Mouse (Mus musculus) adrenal gland, postnatal 10 days (tissue): ENCODE measurements around the gene Pip4k2a. TPM values are rescaled to one million over a fixed set of nuclear protein-coding genes. Genes with fewer than 3 reads are reported as not detected.

Experiments
- DNase-seq: peaks from one replicate; pipeline ENCODE4 v3.0.0; 2021; ENCODE audit warnings: mixed read lengths
- total RNA-seq, 2 experiments: library from RNA; stranded (reverse); gene quantifications; 2 replicates each; pipeline ENCODE4 v1.2.3; 2021

Pip4k2a gene
- total RNA-seq, 2 experiments from 2014 or later = 17.7 to 22.6 TPM

DNA sequence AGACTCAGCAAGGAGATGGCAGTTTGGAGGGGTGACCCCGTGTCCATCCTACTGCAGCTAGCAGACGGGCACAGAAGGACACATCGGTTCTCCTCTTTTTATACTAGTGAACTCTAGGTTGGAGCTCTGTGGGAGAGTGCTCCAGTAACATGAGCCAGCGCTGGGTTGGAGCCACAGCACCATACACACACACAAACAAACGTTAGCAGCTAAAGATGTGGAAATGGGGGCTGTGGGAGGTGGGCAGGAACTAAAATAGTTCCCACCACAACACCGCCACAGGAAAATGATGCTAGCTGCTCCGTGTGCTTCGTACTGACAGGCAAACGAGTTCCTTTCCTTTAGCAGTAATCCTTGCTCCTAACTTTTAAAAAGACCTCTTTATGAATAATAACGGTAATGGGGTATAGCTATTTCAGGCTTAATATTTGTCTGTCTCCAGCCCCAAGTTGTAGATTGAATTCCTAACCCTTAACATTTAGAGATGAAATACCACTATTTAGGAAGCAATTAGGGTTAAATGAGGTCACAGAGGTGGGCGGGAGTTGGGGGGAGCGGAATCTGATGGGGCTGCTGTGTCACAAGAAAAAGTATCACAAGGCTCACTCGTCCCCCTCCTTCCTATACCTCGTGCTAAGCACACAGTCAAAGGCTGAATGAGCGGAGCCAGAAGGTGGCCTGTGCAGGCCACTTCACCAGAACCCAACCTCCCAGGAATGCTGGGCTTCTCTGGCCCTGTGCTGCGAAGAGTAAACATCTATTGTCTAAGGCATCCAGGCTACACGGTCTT, 73.9 kb downstream of the Pip4k2a start:
- no peak for DNase-seq

DNA sequence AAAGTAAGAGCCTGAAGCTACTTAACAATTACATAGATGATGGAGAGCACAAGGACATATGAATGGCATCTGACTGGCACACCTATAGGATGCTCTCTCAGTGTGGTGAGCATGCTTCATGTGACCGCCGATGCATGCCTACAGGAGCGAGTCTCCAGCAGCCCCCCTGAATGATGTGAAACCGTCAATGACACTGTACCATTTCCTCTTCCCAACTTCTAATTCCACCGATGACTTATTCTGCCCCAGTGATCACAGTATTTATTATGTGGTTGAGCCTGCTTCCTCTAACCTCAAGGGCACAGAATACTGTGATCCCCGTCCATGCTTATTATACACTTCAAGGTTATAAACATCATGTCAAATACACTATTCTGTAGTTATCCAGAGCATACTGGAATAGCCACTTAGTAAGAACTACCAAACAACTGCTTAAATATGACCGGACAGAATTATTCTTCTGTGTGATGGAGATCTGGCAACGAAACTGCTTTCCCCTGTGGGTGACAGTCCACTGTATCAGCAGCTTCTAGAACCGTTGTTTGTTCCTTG, 74.8 kb downstream of the Pip4k2a start:
- DNase-seq = no peak

DNA sequence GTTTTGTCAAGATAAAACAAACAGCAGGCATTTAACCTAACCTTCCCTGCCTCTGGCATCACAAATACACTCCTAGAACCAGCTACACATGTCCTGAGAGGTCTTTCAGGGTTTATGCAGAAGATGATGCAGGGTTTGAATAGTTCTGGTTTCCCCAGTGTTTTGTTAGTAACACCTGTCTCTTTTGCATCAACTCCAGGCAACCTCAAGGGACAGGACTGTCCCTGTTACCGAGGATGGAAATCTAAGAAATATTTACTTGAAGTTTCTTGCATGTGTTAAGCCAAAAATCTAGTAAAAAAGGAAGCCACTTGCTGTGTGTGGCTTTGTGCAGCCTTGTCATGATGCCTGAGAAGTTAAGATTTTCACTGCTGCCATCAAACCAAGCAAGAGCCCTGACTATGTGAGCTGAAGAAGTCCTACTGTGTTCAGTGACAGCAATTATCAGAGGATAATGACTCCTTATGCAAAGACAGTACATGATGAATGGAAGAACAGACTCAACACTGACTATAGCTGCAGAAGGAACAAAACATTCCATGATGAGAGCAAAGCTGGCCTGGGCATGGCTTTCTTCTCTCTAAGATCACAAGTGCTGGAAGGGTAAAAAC, 76.3 kb downstream of the Pip4k2a start:
- no peak for DNase-seq

DNA sequence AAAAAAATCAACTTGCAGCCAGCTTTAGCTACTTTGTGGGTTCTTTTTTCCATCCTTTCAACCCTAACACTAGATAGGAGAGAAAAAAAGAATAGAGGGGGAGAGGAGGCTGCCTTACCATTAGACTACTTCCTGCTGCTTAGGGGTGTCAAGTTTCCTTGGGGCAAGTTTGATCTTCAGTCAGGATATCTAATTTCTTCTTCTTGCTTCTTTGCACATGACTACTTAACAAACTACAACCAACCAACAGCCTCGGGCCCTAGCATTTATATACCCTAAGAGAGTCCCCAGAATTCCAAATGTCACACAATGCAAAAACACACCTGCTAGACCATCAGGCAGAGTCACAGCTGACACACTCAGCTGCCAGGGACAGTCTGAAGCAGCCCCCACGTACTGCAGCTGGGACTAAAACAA, 77.5 kb downstream of the Pip4k2a start:
- DNase-seq = no peak

DNA sequence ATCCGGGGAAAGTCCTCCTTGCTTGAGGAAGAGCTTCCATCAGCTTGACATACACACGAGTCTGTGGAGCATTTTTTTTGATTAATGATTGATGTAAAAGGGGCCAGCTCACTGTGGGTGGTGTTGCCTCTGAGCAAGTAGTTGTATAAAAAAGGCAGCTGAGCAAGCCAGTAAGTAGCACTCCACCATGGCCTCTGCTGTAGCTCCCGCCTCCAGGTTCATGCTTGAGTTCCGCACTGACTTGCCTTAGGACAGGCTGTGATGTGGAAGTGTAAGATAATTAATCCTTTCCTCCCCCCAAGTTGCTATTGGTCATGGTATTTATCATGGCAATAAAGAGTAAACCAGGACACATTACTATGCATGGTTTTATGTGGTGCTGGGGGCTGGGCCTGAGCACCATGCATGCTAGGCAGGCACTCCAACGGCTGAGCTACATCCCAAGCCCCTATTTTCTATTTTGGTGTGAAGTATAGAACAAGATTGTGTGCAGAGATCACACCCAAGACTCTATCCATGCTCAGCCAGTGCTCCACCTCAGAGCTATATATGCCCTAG, 78.0 kb downstream of the Pip4k2a start:
- DNase-seq = no peak

DNA sequence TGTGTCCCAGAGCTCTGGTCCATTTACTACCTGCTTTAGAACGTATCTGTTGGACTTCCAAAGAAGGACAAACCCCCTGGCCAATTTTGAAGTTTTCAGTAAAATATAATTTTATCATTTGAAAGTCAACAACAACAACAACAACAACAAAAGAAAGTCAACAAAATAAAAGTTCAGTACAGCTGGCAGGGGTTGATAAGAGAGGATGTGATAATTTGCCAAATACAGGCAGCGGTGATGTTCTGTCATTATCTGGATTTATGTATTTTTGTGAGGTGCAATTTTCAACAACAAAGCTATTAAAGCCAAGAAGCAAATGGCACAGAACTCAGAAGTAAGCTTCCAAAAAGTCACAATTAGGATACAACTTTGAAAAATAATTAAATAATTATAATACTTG, 80.1 kb downstream of the Pip4k2a start:
- no peak for DNase-seq

DNA sequence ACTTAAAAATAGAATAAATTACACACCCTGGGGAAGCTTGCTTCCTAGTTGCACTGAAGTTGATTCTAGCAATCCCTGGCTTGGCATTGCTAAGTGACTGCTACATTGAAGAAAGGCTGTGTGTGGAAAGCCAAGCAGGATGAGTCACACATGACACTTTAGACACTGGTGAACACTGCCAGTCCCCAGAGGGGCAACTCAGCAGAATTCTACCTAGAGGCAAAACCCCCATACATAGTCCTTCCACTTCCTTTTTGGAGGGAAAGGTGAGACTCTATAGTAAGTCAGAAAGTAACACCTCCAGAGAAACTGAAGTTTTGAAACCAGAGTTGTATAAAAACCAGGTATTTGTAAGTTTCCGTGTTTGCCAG, 80.6 kb downstream of the Pip4k2a start:
- DNase-seq = no peak

DNA sequence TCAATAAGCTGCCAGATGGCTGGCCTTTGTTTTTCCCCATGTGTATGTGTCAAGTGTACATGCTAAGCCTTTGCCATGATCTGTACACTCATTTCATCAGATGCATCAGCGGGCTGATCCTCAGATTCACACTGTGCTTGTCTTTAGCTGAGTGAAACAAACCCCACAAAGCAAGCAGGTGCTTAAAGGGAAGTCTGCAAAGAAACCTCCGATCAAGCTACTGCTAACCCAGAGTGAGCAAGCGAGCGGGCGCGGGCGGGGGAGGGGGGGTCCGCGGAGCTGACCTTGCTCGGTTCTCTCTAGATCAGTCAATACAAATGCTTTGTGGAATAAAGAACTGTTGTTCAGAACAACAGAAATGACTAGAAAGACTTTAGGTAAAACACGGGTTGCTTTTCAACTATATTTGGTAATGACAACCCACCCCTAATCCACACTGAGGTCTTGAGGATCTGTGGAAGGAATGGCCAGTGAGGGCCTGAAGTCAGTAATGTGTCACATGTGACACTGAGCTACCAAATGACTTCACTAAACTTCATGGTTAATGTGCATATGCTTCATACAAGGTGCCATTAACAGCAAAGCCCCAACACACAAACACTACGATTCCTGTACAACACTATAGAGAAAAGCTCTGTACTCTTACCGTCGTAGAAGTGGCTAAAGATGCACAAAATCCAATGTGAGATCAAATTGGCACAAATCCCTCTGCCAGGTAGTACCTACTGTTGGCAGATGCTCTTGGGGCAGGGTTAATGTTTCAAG, 81.1 kb downstream of the Pip4k2a start:
- DNase-seq = peak; percentile 29

DNA sequence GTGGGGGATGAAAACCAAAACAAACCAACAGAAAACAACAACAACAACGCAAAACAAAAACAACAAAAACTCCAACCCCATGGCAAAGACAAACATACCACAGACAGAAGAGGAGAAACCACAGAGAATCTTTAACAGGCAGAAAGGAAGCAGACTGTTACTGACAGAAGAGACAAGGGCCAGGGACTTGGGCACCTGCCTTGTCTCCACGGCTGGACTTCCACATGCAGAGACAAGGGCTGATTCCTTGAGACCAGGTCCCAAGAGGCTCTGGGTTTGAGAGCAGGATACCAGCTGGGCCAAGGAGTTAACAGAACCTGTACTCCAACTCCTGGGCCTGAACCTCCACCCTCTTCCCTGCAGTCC, 81.9 kb downstream of the Pip4k2a start:
- no peak for DNase-seq

DNA sequence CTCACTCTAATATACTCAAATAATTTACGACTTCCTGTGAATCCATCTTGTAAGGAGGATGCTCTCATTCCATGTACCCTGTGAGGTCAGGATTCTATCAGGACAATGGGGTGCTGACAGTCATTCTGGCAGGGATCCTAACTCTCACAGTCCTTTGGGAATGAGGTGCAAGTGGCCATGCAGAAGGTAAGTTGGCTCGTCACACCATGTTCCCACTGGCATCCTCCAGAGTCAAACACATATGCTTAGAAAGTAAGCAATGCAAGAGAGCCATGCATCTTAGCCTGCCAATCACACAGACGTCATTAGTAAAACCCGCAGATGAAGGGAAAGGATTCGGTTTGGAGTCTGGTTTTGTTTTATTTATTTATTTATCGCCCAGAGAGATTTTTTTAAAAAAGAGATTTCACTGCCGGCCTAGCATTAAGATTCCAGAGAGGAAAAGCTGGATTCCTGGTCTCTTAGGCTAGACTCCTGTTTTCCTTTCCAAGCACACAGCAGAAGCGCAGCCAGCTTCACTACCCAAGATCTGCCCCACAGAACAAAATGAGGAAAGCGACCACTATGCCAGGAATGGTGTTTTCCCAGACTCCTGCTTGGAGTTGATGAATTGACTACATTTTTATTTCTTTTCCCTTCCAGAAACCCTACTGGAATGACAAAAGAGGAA, 82.4 kb downstream of the Pip4k2a start:
- no peak for DNase-seq

DNA sequence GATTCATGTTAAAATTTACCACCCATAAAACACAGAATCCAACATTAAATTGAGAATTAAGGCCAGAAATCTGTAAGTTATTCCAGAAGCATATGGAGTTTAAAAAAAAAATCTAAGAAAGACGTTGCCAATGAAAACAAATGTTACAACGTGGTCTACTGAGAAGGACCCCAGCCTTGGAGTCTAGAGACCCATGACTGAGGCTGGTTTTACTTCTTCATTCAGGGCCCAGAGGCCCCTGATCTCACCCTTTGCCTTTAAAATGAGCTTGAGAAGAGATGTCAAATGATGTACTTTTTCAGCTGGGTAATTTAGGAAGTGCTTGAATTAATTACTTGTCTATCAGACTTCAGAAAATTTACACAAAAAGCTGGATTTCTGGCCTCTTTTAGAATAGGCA, 83.2 kb downstream of the Pip4k2a start:
- no peak for DNase-seq

DNA sequence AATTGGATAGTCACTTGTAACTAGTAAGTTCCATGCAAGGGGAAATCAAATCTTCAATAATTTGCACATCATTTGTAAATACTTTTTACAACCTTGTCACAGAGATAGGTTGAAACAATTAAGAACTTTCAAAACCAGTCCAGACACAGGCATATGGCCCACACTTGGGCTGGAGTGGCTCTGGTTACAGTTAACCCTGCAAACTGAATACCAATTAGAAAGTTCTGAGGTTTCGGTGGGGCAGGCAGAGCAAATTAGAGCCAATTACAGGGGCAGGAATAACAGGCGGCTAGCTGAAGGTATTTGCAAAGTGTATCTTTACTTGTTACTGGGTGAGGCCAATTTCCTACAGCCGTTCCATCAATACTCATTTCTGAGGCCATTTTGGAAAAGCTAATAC, 84.3 kb downstream of the Pip4k2a start:
- no peak for DNase-seq

DNA sequence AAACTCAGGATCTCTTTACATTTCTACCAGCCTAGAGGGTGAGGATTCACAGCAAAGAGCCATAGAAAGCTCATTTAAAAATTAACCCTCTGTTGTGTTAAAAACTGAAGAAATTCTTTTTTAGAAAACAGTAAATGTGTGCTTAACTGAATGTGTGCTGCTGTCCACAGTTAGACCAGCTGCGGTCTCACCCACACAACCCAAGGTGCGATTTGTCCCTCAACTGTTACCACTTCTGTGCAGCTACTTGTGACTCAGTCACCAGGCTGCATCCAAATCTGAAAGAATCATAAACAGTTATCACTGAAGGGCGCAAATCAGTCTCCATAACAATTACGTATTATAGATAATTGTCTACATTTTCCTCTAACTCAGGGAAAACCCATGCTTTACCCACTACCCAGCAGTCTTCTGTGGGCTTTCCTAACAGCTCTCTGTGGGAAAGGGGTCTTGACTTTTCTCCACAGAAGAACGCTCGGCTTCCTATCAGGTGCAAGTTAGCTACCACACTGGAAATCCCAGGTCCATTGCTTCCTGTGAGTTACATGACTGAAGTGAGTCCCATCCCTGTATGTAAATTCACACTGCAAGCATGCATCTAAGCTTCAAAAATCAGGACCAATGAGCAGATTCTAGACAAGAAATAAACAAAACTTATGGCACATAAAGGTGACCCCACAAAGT, 86.5 kb downstream of the Pip4k2a start:
- DNase-seq = no peak

DNA sequence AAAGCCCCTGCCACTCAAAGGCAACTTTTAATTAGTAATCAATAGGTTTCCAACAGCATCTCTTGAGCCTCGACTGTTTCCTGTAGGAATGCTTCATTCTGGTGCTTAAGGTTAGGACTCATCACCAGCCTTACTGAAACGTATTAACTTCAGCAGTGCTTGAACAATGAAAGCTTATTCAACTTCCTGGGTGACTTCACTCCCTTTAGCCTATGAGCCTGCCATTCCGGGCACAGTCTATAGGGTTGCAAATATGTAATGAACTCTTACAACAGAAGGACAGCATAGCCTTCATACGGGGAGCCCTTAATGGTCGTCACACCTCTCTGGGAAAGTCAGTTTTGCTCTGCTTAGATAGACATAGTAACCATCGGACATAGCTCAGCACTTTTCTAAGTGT, 87.7 kb downstream of the Pip4k2a start:
- no peak for DNase-seq

DNA sequence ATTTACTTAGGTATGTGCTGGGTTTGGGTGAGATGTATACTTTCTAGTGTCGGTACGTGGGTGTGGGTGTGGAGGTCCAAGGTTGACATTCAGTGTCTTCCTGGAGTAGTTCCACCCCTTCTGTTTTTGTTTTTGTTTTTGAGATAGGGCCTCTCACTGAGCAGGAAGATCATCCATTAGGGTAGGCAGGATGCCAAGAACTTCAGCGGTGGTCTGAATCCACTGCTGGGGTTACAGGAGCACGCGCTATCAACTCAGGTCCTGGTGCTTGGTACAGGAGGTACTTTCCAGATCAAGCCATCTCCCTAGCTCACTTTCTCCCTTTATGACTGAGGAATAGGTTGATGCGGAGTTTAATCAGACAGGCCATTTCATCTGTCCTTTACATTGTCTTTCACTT, 88.2 kb downstream of the Pip4k2a start:
- no peak for DNase-seq

DNA sequence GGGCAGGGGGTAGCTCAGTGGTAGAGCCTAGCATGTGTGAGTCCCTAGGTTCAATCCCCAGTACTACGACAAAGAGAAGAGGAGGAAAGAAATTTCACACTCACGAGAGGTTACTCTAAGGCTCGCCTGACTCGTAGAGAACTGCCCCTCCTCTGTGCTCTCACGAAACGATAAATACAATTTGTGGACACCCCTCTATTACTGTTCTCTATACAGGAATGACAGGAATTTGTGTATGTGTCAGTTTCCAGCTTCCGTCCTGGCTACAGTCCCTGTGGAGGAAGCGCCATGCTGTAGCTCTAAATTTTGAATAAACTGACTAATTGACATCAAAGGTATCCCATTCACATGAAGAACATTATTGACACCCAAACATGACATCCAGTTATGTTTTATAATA, 90.7 kb downstream of the Pip4k2a start:
- DNase-seq = no peak

DNA sequence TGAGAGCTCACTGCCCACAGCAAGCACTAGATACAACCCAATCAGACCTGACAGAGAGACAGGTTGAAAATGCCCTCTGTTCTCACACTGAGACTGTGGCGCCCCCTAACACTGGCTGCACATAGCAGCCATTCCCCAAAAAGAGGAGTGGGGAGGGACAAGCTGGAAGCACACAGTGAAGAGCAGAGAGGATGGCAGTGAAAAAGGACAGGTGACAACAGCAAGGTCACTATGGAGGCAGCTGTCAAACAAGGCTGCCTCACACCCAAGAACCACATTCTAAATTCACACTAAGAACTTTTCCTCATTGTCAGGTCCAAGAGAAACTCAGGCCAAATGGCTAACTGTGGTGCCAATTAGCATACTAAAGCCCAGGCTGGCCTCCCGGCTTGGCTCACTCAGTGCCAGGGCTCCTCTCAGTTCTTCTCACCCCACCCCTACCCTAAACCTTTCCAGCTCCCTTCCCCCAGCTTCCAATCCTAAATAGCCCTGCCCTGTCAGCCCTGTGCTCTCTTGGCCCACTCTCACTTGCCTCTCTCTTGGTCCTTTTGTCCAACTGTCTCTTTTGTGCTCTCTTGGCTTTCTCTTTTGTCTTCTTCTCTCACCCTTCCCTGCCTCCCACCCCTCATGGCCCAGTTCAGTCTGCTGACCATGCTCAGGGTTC, 91.4 kb downstream of the Pip4k2a start:
- DNase-seq = peak; percentile 16

DNA sequence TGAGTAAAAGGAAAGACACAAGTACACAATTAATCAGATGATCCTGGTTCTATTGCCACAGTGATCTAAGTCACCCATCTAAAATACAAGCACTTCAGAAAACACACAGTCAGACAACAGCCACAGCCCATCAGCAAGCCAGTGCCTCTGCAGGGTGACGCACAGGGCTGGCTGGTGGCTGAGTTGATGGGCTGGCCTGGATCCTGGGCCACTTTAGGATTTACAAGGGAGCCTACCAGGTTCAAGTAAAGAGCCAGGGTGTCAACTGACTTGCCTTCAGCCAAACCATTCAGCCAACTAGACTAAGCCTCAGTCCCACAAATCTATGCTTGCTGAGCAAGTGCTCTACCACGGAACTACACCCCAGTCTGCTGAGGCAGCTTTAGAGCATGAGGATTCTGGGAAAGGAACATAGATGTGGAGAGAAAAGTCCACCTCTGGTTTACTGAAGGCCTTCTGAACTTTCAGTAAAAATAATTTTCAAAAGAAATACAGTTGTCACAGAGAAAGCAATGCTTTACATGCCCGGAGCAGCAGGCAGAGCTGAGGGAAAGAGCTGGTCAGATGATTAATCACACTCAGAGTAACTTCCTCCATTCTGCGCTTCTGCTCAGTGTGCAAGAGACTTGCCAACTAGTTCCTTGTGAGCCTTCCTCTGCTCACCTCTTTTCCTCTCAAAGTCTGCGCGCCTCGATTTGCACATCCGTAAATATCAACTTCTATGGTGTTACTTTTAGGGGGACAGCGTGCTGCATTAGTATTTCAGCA, 94.4 kb downstream of the Pip4k2a start:
- no peak for DNase-seq

DNA sequence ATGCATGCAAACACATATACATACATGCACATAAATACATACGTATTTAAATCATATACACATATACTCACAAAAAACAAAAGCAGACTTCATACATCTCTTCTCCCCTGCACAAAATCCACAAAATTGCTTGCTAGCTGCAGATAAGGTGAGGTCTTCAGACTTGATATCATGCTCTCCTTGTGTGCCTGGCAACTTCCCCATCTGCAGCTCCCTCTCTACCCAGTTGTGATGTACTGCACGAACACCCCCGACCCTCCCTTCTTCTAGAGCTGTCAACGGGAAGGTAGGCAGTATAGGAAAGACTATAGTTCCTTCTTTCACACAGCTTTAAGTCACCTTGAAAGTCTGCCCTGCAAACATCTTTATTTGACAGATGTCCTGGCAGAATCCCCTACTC, 96.8 kb downstream of the Pip4k2a start:
- no peak for DNase-seq

DNA sequence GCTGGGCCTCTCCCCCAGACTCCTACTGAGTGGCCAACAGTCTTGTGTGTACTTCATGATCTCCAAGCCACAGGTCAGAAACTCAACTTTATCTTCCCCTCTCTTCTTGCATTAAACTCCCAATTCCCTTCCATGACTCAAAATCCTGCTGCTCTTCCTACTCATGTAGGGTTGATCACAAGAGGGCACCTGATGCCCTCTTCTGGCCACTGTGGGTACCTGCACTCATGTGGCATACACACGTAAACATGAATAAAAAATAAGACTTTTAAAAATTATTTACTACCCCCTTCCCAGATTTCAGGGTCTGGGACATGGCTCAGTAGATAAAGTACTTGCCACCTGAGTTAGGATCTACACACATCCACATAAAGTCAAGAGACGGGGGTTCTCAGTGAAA, 97.3 kb downstream of the Pip4k2a start:
- DNase-seq = no peak
